Mouse (Mus musculus) intestine, embryonic 14.5 days (tissue): ENCODE measurements around the gene Arnt. TPM values are rescaled to one million over a fixed set of nuclear protein-coding genes. Genes with fewer than 3 reads are reported as not detected.
"Not testable (repeated sequence)": the region's sequence is repeated elsewhere in the genome, so short reads cannot be mapped to it uniquely, and the experiment has no call there.

Experiments used
- ATAC-seq: fragments of 200-750 bp; cut with Nextera tagmentation; replicated peaks from 2 replicates; pipeline ENCODE4 v1.8.0; 2017; ENCODE audit warnings: low read depth, moderate number of reproducible peaks, moderate TSS enrichment, moderate library complexity; ENCODE audit not compliant: low FRiP score, low TSS enrichment
- DNase-seq: peaks from one replicate; pipeline ENCODE4 v3.0.0-alpha.2; 2018; ENCODE audit warnings: low spot score
- H3K27ac ChIP-seq: fragments of 300-500 bp; sonication (generic); 2 replicates; pipeline ENCODE4 v1.5.1; 2014; ENCODE audit warnings: low read depth, mild to moderate bottlenecking, control low read depth
- H3K27me3 ChIP-seq: fragments of 300-500 bp; sonication (generic); replicated peaks from 2 replicates; pipeline ENCODE4 v1.6.1; 2014; ENCODE audit warnings: low read length, control low read depth; ENCODE audit not compliant: control insufficient read depth, insufficient read depth
- H3K36me3 ChIP-seq: fragments of 300-500 bp; sonication (generic); 2 replicates; pipeline ENCODE4 v1.6.1; 2014; ENCODE audit warnings: low read length, control low read depth; ENCODE audit not compliant: control insufficient read depth, insufficient read depth
- H3K4me1 ChIP-seq: fragments of 300-500 bp; sonication (generic); replicated peaks from 2 replicates; pipeline ENCODE4 v1.6.1; 2014; ENCODE audit warnings: low read length, control low read depth, mixed read lengths; ENCODE audit not compliant: control insufficient read depth, insufficient read depth
- H3K4me2 ChIP-seq: fragments of 300-500 bp; sonication (generic); 2 replicates; pipeline ENCODE4 v1.6.1; 2014; ENCODE audit warnings: low read length
- H3K4me3 ChIP-seq: fragments of 300-500 bp; sonication (generic); 2 replicates; pipeline ENCODE4 v1.5.1; 2014; ENCODE audit warnings: low read depth, low read length, control low read depth, mixed read lengths
- H3K9ac ChIP-seq: fragments of 300-500 bp; sonication (generic); 2 replicates; pipeline ENCODE4 v1.6.1; 2014; ENCODE audit warnings: mild to moderate bottlenecking, low read length
- H3K9me3 ChIP-seq: fragments of 300-500 bp; sonication (generic); 2 replicates; pipeline ENCODE4 v1.6.1; 2016; ENCODE audit warnings: low read length, control low read depth; ENCODE audit not compliant: control insufficient read depth
- WGBS: fragments of 180-500 bp; shearing (Covaris S2); extraction: QIAGEN DNeasy Blood & Tissue Kit; methylation state at CpG from one replicate; pipeline ENCODE4 v1.1.7; 2014; 5-methylcytosine and 5-hydroxymethylcytosine counted together
- polyA plus RNA-seq: library from polyadenylated mRNA; unstranded; fragments of >200 nt; fragmentation: Nextera tagmentation; extraction: Ambion mirVana; gene quantifications from 2 replicates; pipeline ENCODE4 v1.2.1, GENCODE M21; 2014

The Arnt gene
- polyA plus RNA-seq, 1 experiment from 2014 or later, result 31.0 TPM

DNA sequence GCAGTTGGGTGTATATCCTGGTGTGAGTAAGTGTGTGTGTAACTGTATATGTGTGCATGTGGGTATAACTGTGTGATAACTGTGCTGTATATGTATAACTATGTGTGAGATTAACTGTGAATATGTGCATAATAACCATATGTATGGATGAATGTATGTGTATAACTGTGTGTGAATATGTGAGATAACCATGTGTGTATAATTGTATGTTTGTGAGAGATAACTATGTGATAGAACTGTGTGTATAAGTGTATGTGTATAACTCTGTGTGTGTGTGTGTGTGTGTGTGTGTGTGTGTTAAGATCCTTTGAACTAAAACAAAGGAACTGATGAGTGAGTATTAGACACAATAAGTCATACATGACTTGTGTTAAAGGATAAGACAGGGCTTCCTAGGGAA is 91.9 kb downstream of the Arnt start:
- H3K27ac ChIP-seq, result no peak overlapping the region
- H3K36me3 ChIP-seq, result no peaks in the 10 kb centered on the region
- H3K4me2 ChIP-seq, result no peak overlapping the region
- H3K9ac ChIP-seq, result no peak overlapping the region
- no peaks in the 10 kb centered on the region for H3K9me3 ChIP-seq
- ATAC-seq (no peak), DNase-seq (no peak)
- H3K27me3 ChIP-seq, result no peaks in the 10 kb centered on the region
- no peak overlapping the region for H3K4me3 ChIP-seq
- H3K4me1 ChIP-seq, result no peaks in the 10 kb centered on the region

DNA sequence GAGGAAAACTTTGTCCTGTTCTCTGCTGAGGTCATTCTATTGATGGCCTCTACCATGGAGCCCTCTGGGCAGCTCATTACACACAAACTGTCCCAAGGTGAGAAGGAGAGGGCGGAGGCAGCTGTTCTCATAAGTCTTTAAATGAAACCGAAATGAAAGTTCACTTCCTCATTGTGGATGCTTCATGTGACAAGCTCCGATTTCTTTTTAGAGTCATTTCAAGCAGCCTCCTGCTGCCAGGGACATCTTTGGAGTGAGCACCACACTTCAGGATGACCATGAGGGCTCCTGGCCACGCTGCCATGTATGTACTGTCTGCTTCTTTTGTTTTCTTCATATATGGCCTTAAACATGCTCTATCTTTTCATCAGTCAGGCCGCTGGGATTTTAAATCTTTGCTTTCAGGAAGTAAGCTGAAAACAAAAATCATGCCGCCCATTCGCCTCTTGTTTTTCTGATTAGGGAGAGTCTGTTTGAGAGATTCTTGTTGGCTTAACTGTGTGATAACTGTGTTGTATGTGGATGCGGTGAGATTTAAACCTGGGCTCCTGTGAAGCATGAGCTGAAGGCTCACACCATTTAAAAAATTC is 92.5 kb downstream of the Arnt start, which contains the start of gene Ctss:
Gene Ctss, plus strand, starts transcription at position 165 of the 590 bp plus-strand sequence.
- Histone ChIP-seq H3K4me3 (no peak within 1 kb of the TSS), H3K27ac (no peak within 1 kb of the TSS), H3K36me3 (no peaks in the 10 kb centered on the region), H3K9ac (no peak within 1 kb of the TSS), H3K4me2 (no peak within 1 kb of the TSS), H3K27me3 (no peaks in the 10 kb centered on the region), H3K4me1 (no peaks in the 10 kb centered on the region), H3K9me3 (no peaks in the 10 kb centered on the region)
- WGBS, result 82% methylated on average over 8 of the region's 8 CpGs
- ATAC-seq, result no peak
- no peak for DNase-seq

DNA sequence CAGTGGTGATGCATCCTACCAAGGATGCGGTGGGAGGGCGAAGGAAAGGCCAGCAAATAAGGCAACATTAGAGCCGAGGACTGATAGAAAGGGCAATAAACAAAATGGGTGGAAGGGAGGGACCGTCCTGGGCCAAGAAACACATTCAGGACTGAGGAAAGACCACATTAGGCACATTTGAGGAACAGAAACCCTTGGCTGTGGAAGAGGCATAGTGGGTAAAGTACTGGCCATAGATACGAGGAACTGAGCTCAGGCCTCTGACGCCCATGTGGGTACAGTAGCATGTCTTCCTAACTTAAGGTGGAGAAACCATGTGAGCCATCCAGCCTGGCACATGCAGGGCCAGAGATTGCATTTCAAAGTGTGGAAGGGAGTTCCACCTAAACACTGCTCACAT is 95.6 kb downstream of the Arnt start:
- DNase-seq (no peak), ATAC-seq (no peak)
- no peaks in the 10 kb centered on the region for H3K9me3 ChIP-seq
- no peaks in the 10 kb centered on the region for H3K36me3 ChIP-seq
- H3K4me1 ChIP-seq, result no peaks in the 10 kb centered on the region
- H3K4me2 ChIP-seq, result no peak overlapping the region
- no peak overlapping the region for H3K27ac ChIP-seq
- no peak overlapping the region for H3K4me3 ChIP-seq
- H3K27me3 ChIP-seq, result no peaks in the 10 kb centered on the region
- 89% methylated on average over 6 of the region's 6 CpGs for WGBS
- no peak overlapping the region for H3K9ac ChIP-seq

DNA sequence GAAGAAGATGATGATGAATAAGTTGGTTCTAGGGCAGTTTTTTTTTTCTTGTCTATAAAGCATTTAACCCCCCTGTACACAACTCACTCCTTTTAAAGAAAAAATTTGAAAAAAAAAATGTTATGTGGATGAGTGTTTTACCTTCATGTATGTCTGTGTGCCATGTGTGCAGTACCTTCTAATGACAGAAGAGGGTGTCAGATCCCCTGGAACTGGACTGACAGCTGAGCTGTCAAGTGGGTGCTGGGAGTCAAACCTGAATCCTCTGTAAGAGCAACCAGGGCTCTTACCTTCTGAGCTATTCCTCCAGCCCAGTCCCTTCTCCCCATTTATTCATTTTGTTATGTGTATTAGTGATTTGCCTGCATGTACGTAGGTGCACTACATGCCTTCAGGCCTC is 96.8 kb downstream of the Arnt start:
- ATAC-seq (no peak), DNase-seq (no peak)
- WGBS, result 88% methylated on average over 1 of the region's 1 CpGs
- Histone ChIP-seq H3K27ac (no peak overlapping the region), H3K9me3 (no peaks in the 10 kb centered on the region), H3K27me3 (no peaks in the 10 kb centered on the region), H3K4me1 (no peaks in the 10 kb centered on the region), H3K36me3 (no peaks in the 10 kb centered on the region), H3K9ac (no peak overlapping the region), H3K4me2 (no peak overlapping the region), H3K4me3 (no peak overlapping the region)

DNA sequence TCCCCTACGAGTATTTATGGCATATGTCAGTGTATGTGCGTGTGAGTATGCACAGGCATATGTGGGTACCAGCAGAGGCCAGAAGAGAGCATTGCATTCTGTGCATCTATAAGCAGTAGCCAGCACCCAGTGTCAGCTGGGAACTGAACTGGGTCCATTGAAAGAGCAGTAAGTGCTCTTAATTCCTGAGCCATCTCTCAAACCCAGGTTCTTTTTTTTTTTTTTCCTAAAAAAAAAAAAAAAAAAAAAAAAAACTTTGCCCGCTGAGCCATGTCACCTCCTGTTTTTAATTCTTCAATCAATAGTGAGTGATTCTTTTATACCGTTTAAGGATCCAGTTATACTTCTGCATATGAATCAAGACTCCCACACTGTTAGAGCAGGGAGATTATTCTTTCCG is 99.2 kb downstream of the Arnt start:
- H3K4me3 ChIP-seq, result no peak overlapping the region
- ATAC-seq, result no peak

DNA sequence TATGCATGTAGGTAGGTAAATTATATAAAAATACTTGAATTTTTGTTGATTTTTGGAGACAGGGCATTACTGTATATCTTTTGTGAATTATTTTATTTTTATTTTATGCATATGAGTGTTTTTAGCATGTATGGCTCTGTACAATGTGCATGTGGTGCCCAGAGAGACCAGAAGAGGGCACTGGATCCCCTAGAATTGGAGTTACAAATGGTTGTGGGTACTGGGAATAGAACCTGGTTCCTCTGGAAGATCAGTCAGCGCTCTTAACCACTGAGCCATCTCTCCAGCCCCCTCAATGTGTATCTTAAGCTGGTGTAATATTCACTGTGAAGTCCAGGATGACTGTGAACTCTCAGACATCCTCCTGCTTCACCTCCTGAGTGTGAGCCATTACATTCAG is 100.7 kb downstream of the Arnt start:
- Histone ChIP-seq H3K9me3 (no peaks in the 10 kb centered on the region), H3K4me1 (no peaks in the 10 kb centered on the region), H3K4me2 (no peak overlapping the region), H3K27ac (no peak overlapping the region), H3K9ac (no peak overlapping the region), H3K36me3 (no peaks in the 10 kb centered on the region), H3K27me3 (no peaks in the 10 kb centered on the region), H3K4me3 (no peak overlapping the region)
- DNase-seq (no peak), ATAC-seq (no peak)
- 81% methylated on average over 1 of the region's 1 CpGs for WGBS

More for the DNA sequence above, 99.2 kb downstream of the Arnt start:
- Histone ChIP-seq H3K4me1 (no peaks in the 10 kb centered on the region), H3K9ac (no peak overlapping the region), H3K27me3 (no peaks in the 10 kb centered on the region), H3K27ac (no peak overlapping the region), H3K9me3 (no peaks in the 10 kb centered on the region), H3K36me3 (no peaks in the 10 kb centered on the region), H3K4me2 (no peak overlapping the region)
- no peak for DNase-seq
- 89% methylated on average over 5 of the region's 5 CpGs for WGBS

DNA sequence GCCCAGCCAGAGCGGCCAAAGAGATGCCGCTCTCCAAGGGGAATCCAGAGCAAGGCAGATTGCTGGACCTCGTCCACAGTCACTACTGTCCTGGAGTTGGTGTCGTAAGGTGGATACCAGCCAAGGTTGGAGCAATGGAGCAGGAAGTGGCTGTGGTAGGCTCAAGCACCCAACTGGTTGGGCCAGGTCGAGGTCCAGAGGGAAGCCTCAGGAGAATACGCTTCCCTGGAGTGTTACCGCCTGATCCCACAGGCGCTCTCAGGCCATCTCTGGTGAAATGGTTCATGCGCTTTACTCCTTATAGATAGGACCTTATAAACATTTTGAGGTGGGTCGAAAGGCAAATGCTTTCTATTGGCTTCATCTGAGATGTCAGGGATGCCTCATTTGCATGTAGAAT is 104.7 kb downstream of the Arnt start:
- no peaks in the 10 kb centered on the region for H3K9me3 ChIP-seq
- ATAC-seq, result no peak
- no peaks in the 10 kb centered on the region for H3K36me3 ChIP-seq
- no peak overlapping the region for H3K4me2 ChIP-seq
- H3K4me1 ChIP-seq, result no peaks in the 10 kb centered on the region
- DNase-seq, result no peak
- H3K27ac ChIP-seq, result no peak overlapping the region
- 88% methylated on average over 10 of the region's 10 CpGs for WGBS
- H3K27me3 ChIP-seq, result no peaks in the 10 kb centered on the region
- no peak overlapping the region for H3K9ac ChIP-seq
- no peak overlapping the region for H3K4me3 ChIP-seq

DNA sequence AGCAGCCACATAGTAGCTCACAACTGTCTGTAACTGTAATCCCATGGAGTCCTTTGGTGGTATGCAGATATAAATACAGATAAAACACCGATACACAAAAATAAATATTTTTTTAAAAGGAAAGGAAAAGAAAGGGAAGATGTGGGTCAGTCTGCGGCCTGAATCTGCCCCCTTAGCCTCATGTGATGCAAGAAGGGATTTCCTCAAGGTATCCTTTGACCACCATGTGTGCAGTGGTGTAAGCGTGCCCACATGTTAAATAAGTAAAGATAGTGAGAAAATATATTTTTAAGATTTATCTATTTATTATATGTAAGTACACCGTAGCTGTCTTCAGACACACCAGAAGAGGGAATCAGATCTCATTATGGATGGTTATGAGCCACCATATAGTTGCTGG is 105.6 kb downstream of the Arnt start:
- WGBS, result 92% methylated on average over 4 of the region's 4 CpGs
- no peak overlapping the region for H3K27ac ChIP-seq
- no peak overlapping the region for H3K9ac ChIP-seq
- ATAC-seq (no peak), DNase-seq (no peak)
- H3K4me2 ChIP-seq, result no peak overlapping the region
- no peaks in the 10 kb centered on the region for H3K27me3 ChIP-seq
- no peak overlapping the region for H3K4me3 ChIP-seq
- H3K9me3 ChIP-seq, result no peaks in the 10 kb centered on the region
- H3K4me1 ChIP-seq, result no peaks in the 10 kb centered on the region
- H3K36me3 ChIP-seq, result no peaks in the 10 kb centered on the region

DNA sequence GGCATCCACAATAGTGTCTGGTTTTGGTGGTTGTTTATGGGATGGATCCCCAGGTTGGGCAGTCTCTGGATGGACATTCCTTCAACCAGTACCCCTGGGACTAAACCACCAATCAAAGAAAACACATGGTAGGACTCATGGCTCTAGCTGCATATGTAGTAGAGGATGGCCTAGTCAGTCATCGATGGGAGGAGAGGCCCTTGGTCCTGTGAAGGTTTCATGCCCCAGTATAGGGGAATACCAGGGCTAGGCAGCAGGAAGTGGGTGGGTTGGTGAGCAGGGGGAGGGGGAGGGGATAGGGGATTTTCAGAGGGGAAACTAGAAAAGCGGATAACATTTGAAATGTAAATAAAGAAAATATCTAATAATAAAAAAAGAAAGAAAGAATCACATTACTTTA is 107.0 kb downstream of the Arnt start:
- not testable (repeated sequence) for H3K9me3 ChIP-seq, H3K9ac ChIP-seq, H3K4me2 ChIP-seq, H3K27ac ChIP-seq, H3K4me3 ChIP-seq, DNase-seq, H3K27me3 ChIP-seq, H3K4me1 ChIP-seq, H3K36me3 ChIP-seq, ATAC-seq
- WGBS, result 67% methylated on average over 2 of the region's 2 CpGs
